Mouse (Mus musculus) intestine, embryonic 14.5 days (tissue): ENCODE results near the gene Eef1akmt2. TPM values are rescaled to one million over a fixed set of nuclear protein-coding genes. Genes with fewer than 3 reads are reported as not detected.

Source experiments
- ATAC-seq: fragments of 200-750 bp; cut with Nextera tagmentation; replicated peaks from 2 replicates; pipeline ENCODE4 v1.8.0; 2017; ENCODE audit warnings: low read depth, moderate number of reproducible peaks, moderate TSS enrichment, moderate library complexity; ENCODE audit not compliant: low FRiP score, low TSS enrichment
- DNase-seq: peaks from one replicate; pipeline ENCODE4 v3.0.0-alpha.2; 2018; ENCODE audit warnings: low spot score
- H3K27ac ChIP-seq: fragments of 300-500 bp; sonication (generic); 2 replicates; pipeline ENCODE4 v1.5.1; 2014; ENCODE audit warnings: low read depth, mild to moderate bottlenecking, control low read depth
- H3K27me3 ChIP-seq: fragments of 300-500 bp; sonication (generic); replicated peaks from 2 replicates; pipeline ENCODE4 v1.6.1; 2014; ENCODE audit warnings: low read length, control low read depth; ENCODE audit not compliant: control insufficient read depth, insufficient read depth
- H3K36me3 ChIP-seq: fragments of 300-500 bp; sonication (generic); 2 replicates; pipeline ENCODE4 v1.6.1; 2014; ENCODE audit warnings: low read length, control low read depth; ENCODE audit not compliant: control insufficient read depth, insufficient read depth
- H3K4me1 ChIP-seq: fragments of 300-500 bp; sonication (generic); replicated peaks from 2 replicates; pipeline ENCODE4 v1.6.1; 2014; ENCODE audit warnings: low read length, control low read depth, mixed read lengths; ENCODE audit not compliant: control insufficient read depth, insufficient read depth
- H3K4me2 ChIP-seq: fragments of 300-500 bp; sonication (generic); 2 replicates; pipeline ENCODE4 v1.6.1; 2014; ENCODE audit warnings: low read length
- H3K4me3 ChIP-seq: fragments of 300-500 bp; sonication (generic); 2 replicates; pipeline ENCODE4 v1.5.1; 2014; ENCODE audit warnings: low read depth, low read length, control low read depth, mixed read lengths
- H3K9ac ChIP-seq: fragments of 300-500 bp; sonication (generic); 2 replicates; pipeline ENCODE4 v1.6.1; 2014; ENCODE audit warnings: mild to moderate bottlenecking, low read length
- H3K9me3 ChIP-seq: fragments of 300-500 bp; sonication (generic); 2 replicates; pipeline ENCODE4 v1.6.1; 2016; ENCODE audit warnings: low read length, control low read depth; ENCODE audit not compliant: control insufficient read depth
- WGBS: fragments of 180-500 bp; shearing (Covaris S2); extraction: QIAGEN DNeasy Blood & Tissue Kit; methylation state at CpG from one replicate; pipeline ENCODE4 v1.1.7; 2014; 5-methylcytosine and 5-hydroxymethylcytosine counted together
- polyA plus RNA-seq: library from polyadenylated mRNA; unstranded; fragments of >200 nt; fragmentation: Nextera tagmentation; extraction: Ambion mirVana; gene quantifications from 2 replicates; pipeline ENCODE4 v1.2.1, GENCODE M21; 2014

The Eef1akmt2 gene
- polyA plus RNA-seq, 1 experiment from 2014 or later: 59.6 TPM

- Histone ChIP-seq H3K27ac (no peak overlapping the region), H3K4me1 (0 out of 2 replicates have a peak, but pooled peaks cover 4% of the 10 kb centered on the region), H3K36me3 (peaks cover 78% of the 10 kb centered on the region), H3K4me3 (no peak overlapping the region), H3K9ac (no peak overlapping the region), H3K9me3 (no peaks in the 10 kb centered on the region), H3K4me2 (no peak overlapping the region), H3K27me3 (no peaks in the 10 kb centered on the region)
- 85% methylated on average over 2 of the region's 2 CpGs for WGBS
- ATAC-seq (no peak), DNase-seq (no peak)
Observed at GRCm38 (mm10) chr7:132882343-132882742, 29.9 kb upstream of the Eef1akmt2 start.

GRCm38 (mm10) chr7:132880276-132880675, 27.8 kb upstream of the Eef1akmt2 start:
- 79% methylated on average over 1 of the region's 1 CpGs for WGBS
- Histone ChIP-seq H3K27ac (no peak overlapping the region), H3K4me2 (no peak overlapping the region), H3K9ac (no peak overlapping the region), H3K4me1 (no peaks in the 10 kb centered on the region), H3K9me3 (no peaks in the 10 kb centered on the region), H3K36me3 (peaks cover 94% of the 10 kb centered on the region), H3K27me3 (no peaks in the 10 kb centered on the region), H3K4me3 (no peak overlapping the region)
- DNase-seq: no peak
- ATAC-seq: no peak

GRCm38 (mm10) chr7:132875391-132876086, 23.1 kb upstream of the Eef1akmt2 start:
- 83% methylated on average over 2 of the region's 2 CpGs for WGBS
- H3K9me3 ChIP-seq: no peaks in the 10 kb centered on the region
- H3K9ac ChIP-seq: no peak overlapping the region
- peaks cover 92% of the 10 kb centered on the region for H3K36me3 ChIP-seq
- DNase-seq (no peak), ATAC-seq (no peak)
- no peaks in the 10 kb centered on the region for H3K4me1 ChIP-seq
- no peak overlapping the region for H3K27ac ChIP-seq
- no peak overlapping the region for H3K4me3 ChIP-seq
- H3K4me2 ChIP-seq: no peak overlapping the region
- H3K27me3 ChIP-seq: no peaks in the 10 kb centered on the region

- DNase-seq (no peak), ATAC-seq (no peak)
- no peaks in the 10 kb centered on the region for H3K9me3 ChIP-seq
- no peak overlapping the region for H3K4me2 ChIP-seq
- no peaks in the 10 kb centered on the region for H3K27me3 ChIP-seq
- H3K27ac ChIP-seq: no peak overlapping the region
- 94% methylated on average over 2 of the region's 2 CpGs for WGBS
- H3K4me3 ChIP-seq: no peak overlapping the region
- peaks cover 91% of the 10 kb centered on the region for H3K36me3 ChIP-seq
- no peak overlapping the region for H3K9ac ChIP-seq
- no peaks in the 10 kb centered on the region for H3K4me1 ChIP-seq
Observed at GRCm38 (mm10) chr7:132873043-132873442, 20.6 kb upstream of the Eef1akmt2 start.

GRCm38 (mm10) chr7:132866316-132866715, 13.8 kb upstream of the Eef1akmt2 start:
- peaks cover 53% of the 10 kb centered on the region for H3K36me3 ChIP-seq
- no peaks in the 10 kb centered on the region for H3K27me3 ChIP-seq
- H3K4me2 ChIP-seq: no peak overlapping the region
- WGBS: 90% methylated on average over 9 of the region's 9 CpGs
- no peak overlapping the region for H3K27ac ChIP-seq
- no peak for ATAC-seq
- H3K4me3 ChIP-seq: no peak overlapping the region
- no peak overlapping the region for H3K9ac ChIP-seq
- DNase-seq: no peak
- no peaks in the 10 kb centered on the region for H3K4me1 ChIP-seq
- H3K9me3 ChIP-seq: no peaks in the 10 kb centered on the region

GRCm38 (mm10) chr7:132859042-132859958, 6.8 kb upstream of the Eef1akmt2 start, which contains the start of gene Abraxas2:
Gene Abraxas2 (plus strand): TSS chr7:132859225.
- no peaks in the 10 kb centered on the region for H3K9me3 ChIP-seq
- H3K4me2 ChIP-seq: peak within 1 kb of the TSS; percentile 76
- no peaks in the 10 kb centered on the region for H3K36me3 ChIP-seq
- peaks cover 6% of the 10 kb centered on the region for H3K4me1 ChIP-seq
- H3K9ac ChIP-seq: peak within 1 kb of the TSS; percentile 79
- no peaks in the 10 kb centered on the region for H3K27me3 ChIP-seq
- peak within 1 kb of the TSS; percentile 77 for H3K27ac ChIP-seq
- H3K4me3 ChIP-seq: peak within 1 kb of the TSS; percentile 100
- ATAC-seq (peak; percentile 93), DNase-seq (peak; percentile 92)
- WGBS: 1% methylated on average over 53 of the region's 53 CpGs

GRCm38 (mm10) chr7:132858043-132858608, 5.7 kb upstream of the Eef1akmt2 start:
- no peak overlapping the region for H3K9ac ChIP-seq
- H3K4me1 ChIP-seq: peaks cover 6% of the 10 kb centered on the region
- ATAC-seq (no peak), DNase-seq (no peak)
- H3K36me3 ChIP-seq: no peaks in the 10 kb centered on the region
- WGBS: 74% methylated on average over 5 of the region's 5 CpGs
- no peaks in the 10 kb centered on the region for H3K27me3 ChIP-seq
- no peak overlapping the region for H3K4me3 ChIP-seq
- no peak overlapping the region for H3K27ac ChIP-seq
- no peaks in the 10 kb centered on the region for H3K9me3 ChIP-seq
- H3K4me2 ChIP-seq: no peak overlapping the region

- 67% methylated on average over 1 of the region's 1 CpGs for WGBS
- no peaks in the 10 kb centered on the region for H3K36me3 ChIP-seq
- no peak overlapping the region for H3K9ac ChIP-seq
- H3K4me1 ChIP-seq: peaks cover 8% of the 10 kb centered on the region
- no peaks in the 10 kb centered on the region for H3K9me3 ChIP-seq
- H3K4me2 ChIP-seq: no peak overlapping the region
- H3K27me3 ChIP-seq: no peaks in the 10 kb centered on the region
- DNase-seq: no peak
- ATAC-seq: no peak
- no peak overlapping the region for H3K4me3 ChIP-seq
- H3K27ac ChIP-seq: no peak overlapping the region
Observed at GRCm38 (mm10) chr7:132856083-132856482, 3.6 kb upstream of the Eef1akmt2 start.
